In genomic region chr14:55788256-55789050, GRCm38 (mm10) we compare ENCODE assay signal across 8 mouse cellular contexts. TPM values are rescaled to one million over a fixed set of nuclear protein-coding genes. Genes with fewer than 3 reads are reported as not detected.
A peak's percentile ranks its signal among the peaks of the same experiment; 100 is the strongest.
DNase-seq lines count a peak whose midpoint lies in the region; ATAC-seq and TF ChIP-seq lines count a peak whose summit lies in the region.

Gene Ripk3 (minus strand): TSS chr14:55788865.

- H3K4me1 ChIP-seq in neural tube, embryonic 11.5 days (ENCODE audit: control insufficient read depth, insufficient read depth, low read length), result no peaks in the 10 kb centered on the region; the same call in 1 of the 2 replicates
- peaks cover 2% of the 10 kb centered on the region; the same call in 1 of the 2 replicates for H3K4me1 ChIP-seq in embryonic fibroblast, embryonic 13.5 days (ENCODE audit: control insufficient read depth, insufficient read depth, low read length)
- H3K4me1 ChIP-seq in limb, embryonic 14.5 days (ENCODE audit: control insufficient read depth, insufficient read depth, low read length), result peaks cover 4% of the 10 kb centered on the region; the same call in 1 of the 2 replicates
- peaks cover 6% of the 10 kb centered on the region for H3K4me1 ChIP-seq in midbrain, embryonic 12.5 days
- H3K4me1 ChIP-seq in thymus, adult 2 months (replicated peaks; ENCODE audit: control insufficient read depth, insufficient read depth, low read length), result peaks cover 13% of the 10 kb centered on the region

- H3K27me3 ChIP-seq in neural tube, embryonic 11.5 days (ENCODE audit: control insufficient read depth, insufficient read depth, low read length), result peaks cover 51% of the 10 kb centered on the region
- H3K27me3 ChIP-seq in limb, embryonic 14.5 days (ENCODE audit: control insufficient read depth, insufficient read depth, low read length), result peaks cover 15% of the 10 kb centered on the region; the same call in 1 of the 2 replicates
- peaks cover 70% of the 10 kb centered on the region for H3K27me3 ChIP-seq in midbrain, embryonic 12.5 days
- no peaks in the 10 kb centered on the region for H3K27me3 ChIP-seq in thymus, adult 2 months (ENCODE audit: control insufficient read depth, insufficient read depth, low read length)

- TF ChIP-seq CTCF in embryonic fibroblast, embryonic 13.5 days (IDR thresholded peaks at IDR 0.05; ENCODE audit: borderline replicate concordance, insufficient read depth, low read length), result peak; percentile 8; the same call in 1 of the 2 replicates
- no peak for TF ChIP-seq CTCF in thymus, adult 2 months (IDR thresholded peaks at IDR 0.05; ENCODE audit: borderline replicate concordance, control insufficient read depth, extremely low read depth, insufficient read depth, low read length, poor library complexity)

- no peak within 1 kb of the TSS for H3K27ac ChIP-seq in neural tube, embryonic 11.5 days (ENCODE audit: low read depth, low read length)
- H3K27ac ChIP-seq in embryonic fibroblast, embryonic 13.5 days (ENCODE audit: insufficient read depth, low read length), result no peak within 1 kb of the TSS
- H3K27ac ChIP-seq in limb, embryonic 14.5 days (replicated peaks; ENCODE audit: low read depth, low read length), result no peak within 1 kb of the TSS
- no peak within 1 kb of the TSS for H3K27ac ChIP-seq in midbrain, embryonic 12.5 days (replicated peaks)
- H3K27ac ChIP-seq in thymus, adult 2 months (ENCODE audit: control insufficient read depth, insufficient read depth, low read length), result no peak within 1 kb of the TSS

- peak; percentile 82 for TF ChIP-seq POLR2A in embryonic fibroblast, embryonic 13.5 days (IDR thresholded peaks at IDR 0.05; ENCODE audit: low read depth, low read length)
- TF ChIP-seq POLR2A in limb, embryonic 14.5 days (IDR thresholded peaks at IDR 0.05; ENCODE audit: borderline replicate concordance, extremely low read depth, insufficient read depth, insufficient read length), result no peak
- TF ChIP-seq POLR2A in thymus, adult 2 months (IDR thresholded peaks at IDR 0.05; ENCODE audit: control insufficient read depth, extremely low read depth, insufficient read depth, low read length, poor library complexity), result no peak

- peak within 1 kb of the TSS; percentile 32; the same call in 1 of the 2 replicates for H3K9ac ChIP-seq in neural tube, embryonic 11.5 days (ENCODE audit: low read length)
- H3K9ac ChIP-seq in limb, embryonic 14.5 days (ENCODE audit: low read depth, low read length, severe bottlenecking), result peak within 1 kb of the TSS; percentile 29
- H3K9ac ChIP-seq in midbrain, embryonic 12.5 days (replicated peaks), result no peak within 1 kb of the TSS

- peak; percentile 32 for DNase-seq in neural tube, embryonic 11.5 days (ENCODE audit: low spot score)
- no peak for DNase-seq in neural tube, embryonic 10.5 days (ENCODE audit: extremely low spot score, low spot score)
- DNase-seq in limb, embryonic 14.5 days (ENCODE audit: low spot score), result no peak
- peak; percentile 80 for DNase-seq in thymus, adult 2 months
- DNase-seq in MN1 (ENCODE audit: low spot score), result no peak

- ATAC-seq in neural tube, embryonic 11.5 days (ENCODE audit: insufficient read depth, low FRiP score, low TSS enrichment), result no peak
- ATAC-seq in hematopoietic stem cell, adult 5-6 weeks (replicated peaks in 1 of 2; ENCODE audit: insufficient read depth in 1 of 2, low FRiP score in 2 of 2, low TSS enrichment in 1 of 2, low read depth in 1 of 2, poor library complexity in 2 of 2, severe bottlenecking in 2 of 2), result peak; percentile 81 to 86
- ATAC-seq in limb, embryonic 14.5 days (ENCODE audit: low FRiP score, low read depth), result peak; percentile 63; the same call in 1 of the 2 replicates
- no peak for ATAC-seq in midbrain, embryonic 12.5 days (ENCODE audit: low FRiP score, low read depth)

- no peaks in the 10 kb centered on the region for H3K36me3 ChIP-seq in neural tube, embryonic 11.5 days (ENCODE audit: control insufficient read depth, insufficient read depth, low read length)
- 0 out of 2 replicates have a peak, but pooled peaks cover 4% of the 10 kb centered on the region for H3K36me3 ChIP-seq in limb, embryonic 14.5 days (ENCODE audit: control insufficient read depth, insufficient read depth, low read length)
- no peaks in the 10 kb centered on the region for H3K36me3 ChIP-seq in midbrain, embryonic 12.5 days
- H3K36me3 ChIP-seq in thymus, adult 2 months (ENCODE audit: control insufficient read depth, insufficient read depth, low read length), result no peaks in the 10 kb centered on the region

- H3K4me3 ChIP-seq in neural tube, embryonic 11.5 days (ENCODE audit: low read depth, low read length), result peak within 1 kb of the TSS; percentile 29
- H3K4me3 ChIP-seq in embryonic fibroblast, embryonic 13.5 days (ENCODE audit: insufficient read depth, low read length), result peak within 1 kb of the TSS; percentile 48
- H3K4me3 ChIP-seq in limb, embryonic 14.5 days (replicated peaks; ENCODE audit: low read length), result peak within 1 kb of the TSS; percentile 35
- H3K4me3 ChIP-seq in midbrain, embryonic 12.5 days, result peak within 1 kb of the TSS; percentile 25
- H3K4me3 ChIP-seq in thymus, adult 2 months (ENCODE audit: control insufficient read depth, insufficient read depth, low read length), result peak within 1 kb of the TSS; percentile 72

- WGBS in neural tube, embryonic 11.5 days, result 4% methylated on average over 40 of the region's 40 CpGs
- 4% methylated on average over 40 of the region's 40 CpGs for WGBS in limb, embryonic 14.5 days
- WGBS in midbrain, embryonic 12.5 days, result 5% methylated on average over 40 of the region's 40 CpGs
- 2% methylated on average over 40 of the region's 40 CpGs for WGBS in thymus, adult 2 months

- no peaks in the 10 kb centered on the region for H3K9me3 ChIP-seq in neural tube, embryonic 11.5 days (ENCODE audit: control insufficient read depth, low read length)
- no peaks in the 10 kb centered on the region for H3K9me3 ChIP-seq in limb, embryonic 14.5 days (ENCODE audit: control insufficient read depth, low read length)
- no peaks in the 10 kb centered on the region for H3K9me3 ChIP-seq in midbrain, embryonic 12.5 days

- H3K4me2 ChIP-seq in neural tube, embryonic 11.5 days (ENCODE audit: low read depth), result peak within 1 kb of the TSS; percentile 52
- peak within 1 kb of the TSS; percentile 73 for H3K4me2 ChIP-seq in limb, embryonic 14.5 days (replicated peaks; ENCODE audit: low read depth, low read length, severe bottlenecking)
- peak within 1 kb of the TSS; percentile 44 for H3K4me2 ChIP-seq in midbrain, embryonic 12.5 days (replicated peaks)

RNA-seq across cellular contexts. Expression of gene Ripk3, which starts in this region (rescaled TPM):
- 14.2 and 16.6 TPM in 2 replicates for polyA plus RNA-seq in neural tube, embryonic 11.5 days (2014; fragmentation: Nextera tagmentation; extraction: Ambion mirVana)
- polyA plus RNA-seq in embryonic fibroblast, embryonic 13.5 days (2011; ENCODE audit: insufficient read length, low read depth, missing spikeins), result 109 and 141 TPM in 2 replicates
- total RNA-seq in hematopoietic stem cell, adult 5-6 weeks (2017), result 23.8 and 47.9 TPM in 2 replicates
- 35.9 and 41.4 TPM in 2 replicates for polyA plus RNA-seq in limb, embryonic 14.5 days (2012; rRNA removed)
- polyA plus RNA-seq in limb, embryonic 14.5 days (2014; fragmentation: Nextera tagmentation; extraction: Ambion mirVana), result 30.5 and 37.6 TPM in 2 replicates
- 5.3 and 8.3 TPM in 2 replicates for polyA plus RNA-seq in midbrain, embryonic 12.5 days (2016; fragmentation: Nextera tagmentation; extraction: Ambion mirVana)
- 66.8 and 84.4 TPM in 2 replicates for polyA plus RNA-seq in thymus, adult 2 months (2012; rRNA removed)

Comparison
In these comparisons a context has a peak if more than half of its experiments do, and no peak if none do; other contexts are left out.
1. DNase-seq: peak in neural tube, embryonic 11.5 days (single experiment) and thymus, adult 2 months (single experiment); none in neural tube, embryonic 10.5 days (single experiment), limb, embryonic 14.5 days (single experiment) and MN1 (single experiment).
2. ATAC-seq: peak in hematopoietic stem cell, adult 5-6 weeks (2 of 2) and limb, embryonic 14.5 days (single experiment); none in neural tube, embryonic 11.5 days (single experiment) and midbrain, embryonic 12.5 days (single experiment).
3. Peak in every context shown above with its lines, with median percentiles within 50 percentile points of each other: H3K4me2 ChIP-seq and H3K4me3 ChIP-seq.